In the genomic region with DNA sequence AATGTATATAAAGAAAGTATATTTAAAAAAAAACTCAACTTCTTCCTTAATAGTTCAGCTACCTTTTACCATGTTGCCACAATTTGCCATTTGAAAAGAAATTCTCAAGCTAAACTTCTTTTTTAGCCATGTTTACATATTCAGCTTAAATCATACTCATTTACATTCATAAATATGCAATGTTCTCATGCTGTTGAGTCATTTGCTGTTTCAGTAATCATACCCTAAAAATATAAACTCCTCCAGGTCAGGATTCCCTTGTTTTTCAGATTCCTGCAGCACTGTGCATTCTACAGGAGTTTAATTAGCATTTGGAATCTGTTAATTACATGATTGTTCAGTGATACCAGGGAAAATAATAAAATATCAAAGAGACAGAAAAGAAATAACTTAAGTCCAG, we compare ENCODE assay signal across 24 mouse cellular contexts.
DNase-seq lines count a peak whose midpoint lies in the region; ATAC-seq lines count a peak whose summit lies in the region.
"Had no signal": no experiment of that assay in that cellular context is flagged by ENCODE, and none has a peak within 500 bp of the region (broad histone marks: within the 10 kb centered on the region; RNA-seq: fewer than 3 reads in every experiment).

No protein-coding gene starts in this region.

- no peak overlapping the region for H3K4me2 ChIP-seq in heart, embryonic 11.5 days

- H3K27ac ChIP-seq in heart, embryonic 11.5 days (ENCODE audit: low read depth, low read length), result no peak overlapping the region

- no peaks in the 10 kb centered on the region for H3K36me3 ChIP-seq in heart, embryonic 11.5 days (ENCODE audit: control insufficient read depth, insufficient read depth, low read length)
- H3K36me3 ChIP-seq: G1E had no signal

- no peak overlapping the region for H3K4me3 ChIP-seq in heart, embryonic 11.5 days (ENCODE audit: low read depth, low read length)

- H3K9me3 ChIP-seq in heart, embryonic 11.5 days (replicated peaks; ENCODE audit: control insufficient read depth, low read length), result no peaks in the 10 kb centered on the region
- H3K9me3 ChIP-seq: G1E had no signal

- H3K27me3 ChIP-seq in heart, embryonic 11.5 days (ENCODE audit: control insufficient read depth, insufficient read depth, low read length), result no peaks in the 10 kb centered on the region
- H3K27me3 ChIP-seq: CH12.LX, Patski had no signal

- H3K9ac ChIP-seq in heart, embryonic 11.5 days (ENCODE audit: low read depth, low read length), result no peak overlapping the region

- no peak for DNase-seq in frontal cortex, postnatal 10 days (ENCODE audit: low spot score in 2 of 2)
- peak; percentile 36 for DNase-seq in Muller cell, postnatal 12 days (ENCODE audit: inconsistent ontology term)
- DNase-seq in brain, adult 2 months (ENCODE audit: low read depth, low spot score), result peak; percentile 41
- DNase-seq in telencephalon, adult 2 months (ENCODE audit: low read depth, low spot score), result peak; percentile 26
- DNase-seq in adrenal gland, postnatal 25 days, result no peak
- DNase-seq in retina, embryonic 14.5 days (ENCODE audit: low spot score), result no peak
- DNase-seq: adrenal gland, adult 2 months; adrenal gland, adult 8-10 months; adrenal gland, postnatal 10 days; adrenal gland, postnatal 14 days; adrenal gland, postnatal 36 days; B cell, adult 2 months; cerebellum, adult 11 months; cerebellum, adult 11-12 months; cerebellum, adult 18-20 months; cerebellum, adult 2 months; cerebellum, adult 8-10 months had no signal

- ATAC-seq in frontal cortex, adult (ENCODE audit: low TSS enrichment), result peak; percentile 95
- no peak for ATAC-seq in heart, embryonic 11.5 days (replicated peaks; ENCODE audit: insufficient number of reproducible peaks, low FRiP score, low TSS enrichment)
- ATAC-seq: activated CD4-positive, CD25-positive, alpha-beta regulatory T cell, adult 4 months; CD4-positive, CD25-positive, alpha-beta regulatory T cell, adult 4 months; Patski had no signal

- no peaks in the 10 kb centered on the region; the same call in 1 of the 2 replicates for H3K4me1 ChIP-seq in heart, embryonic 11.5 days (ENCODE audit: control insufficient read depth, insufficient read depth, low read length)

Comparison
In these comparisons a context has a peak if more than half of its experiments do, and no peak if none do; other contexts are left out.
1. DNase-seq: peak in Muller cell, postnatal 12 days (single experiment), brain, adult 2 months (single experiment) and telencephalon, adult 2 months (single experiment); none in frontal cortex, postnatal 10 days (0 of 2), adrenal gland, postnatal 25 days (single experiment) and retina, embryonic 14.5 days (single experiment).